Mouse (Mus musculus): ENCODE results near the gene Alox12e.

DNA sequence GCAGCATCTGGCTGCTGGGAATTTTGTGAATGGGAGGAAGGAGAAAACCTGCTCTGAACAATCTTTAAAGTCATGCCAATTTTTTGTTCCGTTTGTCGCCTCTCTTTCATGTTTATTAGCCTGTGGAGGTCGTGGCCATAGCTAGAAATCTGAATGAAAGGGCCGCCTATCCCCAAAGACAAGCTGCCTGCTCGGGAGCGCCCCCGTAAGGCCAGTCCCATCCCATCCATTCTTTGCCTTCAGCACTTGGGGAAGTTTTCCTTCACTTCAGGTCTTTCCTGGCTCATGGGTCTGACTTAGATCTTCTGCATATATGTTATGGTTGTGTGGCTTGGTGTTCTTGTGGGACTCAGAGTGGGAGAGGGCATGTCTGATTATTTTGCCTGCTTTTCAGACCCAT is 17.1 kb upstream of the Alox12e start:
- TF ChIP-seq MAFK (IDR thresholded peaks at IDR 0.05; ENCODE audit: insufficient read depth, low read depth, low read length) (no peak), ZC3H11A (IDR thresholded peaks at IDR 0.05; ENCODE audit: borderline replicate concordance, low read depth, low read length) (0 out of 2 replicates have a peak, but pooled peaks have one; percentile 12), HCFC1 (IDR thresholded peaks at IDR 0.05; ENCODE audit: borderline replicate concordance, insufficient read depth, low read length) (no peak), CHD2 (IDR thresholded peaks at IDR 0.05; ENCODE audit: low read depth, low read length) (no peak)
